Mouse (Mus musculus) lung, embryonic 14.5 days (tissue): ENCODE data around the gene Dmrtb1. TPM values are rescaled to one million over a fixed set of nuclear protein-coding genes. Genes with fewer than 3 reads are reported as not detected.

Source experiments
- ATAC-seq: fragments of 200-750 bp; cut with Nextera tagmentation; 2 replicates; pipeline ENCODE4 v1.8.0; 2017; ENCODE audit warnings: mild to moderate bottlenecking, moderate TSS enrichment, moderate library complexity; ENCODE audit not compliant: insufficient read depth
- DNase-seq: peaks from one replicate; pipeline ENCODE4 v3.0.0-alpha.2; 2015
- H3K27ac ChIP-seq: fragments of 300-500 bp; sonication (generic); 2 replicates; pipeline ENCODE4 v1.5.1; 2014; ENCODE audit warnings: low read depth, mild to moderate bottlenecking, moderate library complexity
- H3K27me3 ChIP-seq: fragments of 300-500 bp; sonication (generic); 2 replicates; pipeline ENCODE4 v1.6.1; 2014; ENCODE audit warnings: low read length, control low read depth; ENCODE audit not compliant: insufficient read depth
- H3K36me3 ChIP-seq: fragments of 300-500 bp; sonication (generic); 2 replicates; pipeline ENCODE4 v1.6.1; 2014; ENCODE audit warnings: control low read depth; ENCODE audit not compliant: insufficient read depth
- H3K4me1 ChIP-seq: fragments of 300-500 bp; sonication (generic); 2 replicates; pipeline ENCODE4 v1.6.1; 2014; ENCODE audit warnings: antibody characterized with exemption, control low read depth; ENCODE audit not compliant: insufficient read depth
- H3K4me2 ChIP-seq: fragments of 300-500 bp; sonication (generic); 2 replicates; pipeline ENCODE4 v1.6.1; 2014; ENCODE audit warnings: mild to moderate bottlenecking
- H3K4me3 ChIP-seq: fragments of 300-500 bp; sonication (generic); 2 replicates; pipeline ENCODE4 v1.5.1; 2014; ENCODE audit warnings: low read depth, low read length
- H3K9ac ChIP-seq: fragments of 300-500 bp; sonication (generic); 2 replicates; pipeline ENCODE4 v1.6.1; 2014
- H3K9me3 ChIP-seq: fragments of 300-500 bp; sonication (generic); 2 replicates; pipeline ENCODE4 v1.6.1; 2016; ENCODE audit warnings: low read depth, low read length, control low read depth
- CTCF ChIP-seq: IDR thresholded peaks from 2 replicates; pipeline ENCODE4 v1.5.1; 2016; ENCODE audit warnings: antibody characterized with exemption, low read depth
- WGBS: fragments of 180-500 bp; shearing (Covaris S2); extraction: QIAGEN DNeasy Blood & Tissue Kit; methylation state at CpG from one replicate; pipeline ENCODE4 v1.1.7; 2014; 5-methylcytosine and 5-hydroxymethylcytosine counted together
- microRNA-seq: library from miRNA; unstranded; fragments of <30 nt; microRNA quantifications from one replicate; pipeline ENCODE4, GENCODE M21; 2016; ENCODE audit warnings: borderline number of aligned reads
- polyA plus RNA-seq: library from polyadenylated mRNA; unstranded; fragments of >200 nt; fragmentation: Nextera tagmentation; extraction: Ambion mirVana; gene quantifications from 2 replicates; pipeline ENCODE4 v1.2.1, GENCODE M21; 2014

The Dmrtb1 gene
- polyA plus RNA-seq, 1 experiment from 2014 or later, result not detected

DNA sequence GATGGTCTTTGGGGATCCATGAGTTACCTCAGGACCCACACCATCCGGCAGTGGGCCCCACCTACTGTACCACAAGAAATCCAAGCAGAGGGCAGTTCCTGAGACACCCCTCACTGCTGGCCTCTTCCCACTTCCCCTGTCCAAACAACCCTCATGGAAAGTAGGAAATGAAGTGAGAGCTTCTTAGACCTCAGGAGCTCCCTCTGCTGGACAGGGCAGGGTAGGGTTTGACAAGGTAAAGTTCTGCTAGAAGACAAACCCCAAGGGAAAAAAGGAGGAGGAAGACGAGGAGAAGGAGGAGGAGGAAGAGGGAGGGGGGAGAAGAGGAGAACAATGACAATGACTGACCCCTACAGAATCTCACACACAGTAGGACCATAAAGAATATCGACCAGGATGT, 46.4 kb downstream of the Dmrtb1 start:
- Histone ChIP-seq H3K9ac (no peak overlapping the region), H3K9me3 (no peaks in the 10 kb centered on the region), H3K4me1 (no peaks in the 10 kb centered on the region), H3K4me3 (no peak overlapping the region), H3K27ac (no peak overlapping the region), H3K36me3 (no peaks in the 10 kb centered on the region), H3K4me2 (no peak overlapping the region), H3K27me3 (no peaks in the 10 kb centered on the region)
- peak; percentile 57 for DNase-seq
- TF ChIP-seq CTCF, result peak; percentile 66
- no peak for ATAC-seq
- WGBS, result 43% methylated on average over 3 of the region's 3 CpGs

DNA sequence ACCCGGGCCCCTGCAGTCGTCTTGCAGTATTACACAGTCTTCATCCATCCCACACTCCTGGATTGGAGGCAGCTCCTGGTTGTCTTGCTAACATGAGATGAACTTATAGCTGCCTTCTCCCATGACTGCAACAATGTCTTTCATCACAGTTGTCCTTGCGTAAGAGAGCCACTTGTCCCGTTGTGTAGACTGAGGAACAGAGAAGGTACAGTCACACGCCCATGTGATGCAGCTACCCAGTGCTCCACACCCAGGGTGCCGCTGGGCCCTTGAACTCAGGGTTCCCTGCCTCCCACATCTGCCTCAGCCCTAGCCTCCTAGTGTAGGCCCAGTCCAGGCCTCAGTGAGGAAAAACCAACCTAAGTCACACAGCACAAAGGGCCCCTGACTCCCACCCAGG, 47.9 kb downstream of the Dmrtb1 start:
- no peak overlapping the region for H3K9ac ChIP-seq
- H3K4me1 ChIP-seq, result no peaks in the 10 kb centered on the region
- no peak overlapping the region for H3K27ac ChIP-seq
- no peaks in the 10 kb centered on the region for H3K27me3 ChIP-seq
- no peak overlapping the region for H3K4me3 ChIP-seq
- H3K4me2 ChIP-seq, result no peak overlapping the region
- ATAC-seq, result no peak
- DNase-seq, result no peak
- no peak for TF ChIP-seq CTCF
- no peaks in the 10 kb centered on the region for H3K9me3 ChIP-seq
- no peaks in the 10 kb centered on the region for H3K36me3 ChIP-seq
- WGBS, result 71% methylated on average over 6 of the region's 6 CpGs

DNA sequence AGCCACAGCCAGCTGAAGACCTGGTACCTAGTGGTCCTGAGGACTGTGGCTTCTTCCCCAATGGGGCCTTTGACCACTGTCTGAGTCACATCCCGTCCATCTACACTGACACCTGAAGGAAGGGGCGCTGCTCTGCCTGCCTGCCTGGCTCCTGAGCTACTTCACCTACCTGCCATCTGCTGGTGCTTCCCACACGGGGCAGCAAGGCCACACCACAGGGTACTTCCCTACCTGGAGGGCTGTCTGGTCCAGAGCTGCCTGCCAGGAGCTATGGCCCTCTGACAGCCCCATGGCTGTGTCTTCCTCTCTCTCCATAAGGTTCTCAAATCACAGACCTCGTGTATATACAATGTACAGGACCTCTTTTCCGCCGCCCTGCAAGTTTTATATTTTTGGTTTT, 49.4 kb downstream of the Dmrtb1 start:
- H3K9me3 ChIP-seq, result no peaks in the 10 kb centered on the region
- H3K36me3 ChIP-seq, result no peaks in the 10 kb centered on the region
- H3K4me2 ChIP-seq, result no peak overlapping the region
- no peak overlapping the region for H3K4me3 ChIP-seq
- H3K27ac ChIP-seq, result no peak overlapping the region
- ATAC-seq (no peak), DNase-seq (no peak)
- no peak overlapping the region for H3K9ac ChIP-seq
- H3K4me1 ChIP-seq, result no peaks in the 10 kb centered on the region
- no peak for TF ChIP-seq CTCF
- 67% methylated on average over 6 of the region's 6 CpGs for WGBS
- no peaks in the 10 kb centered on the region for H3K27me3 ChIP-seq

DNA sequence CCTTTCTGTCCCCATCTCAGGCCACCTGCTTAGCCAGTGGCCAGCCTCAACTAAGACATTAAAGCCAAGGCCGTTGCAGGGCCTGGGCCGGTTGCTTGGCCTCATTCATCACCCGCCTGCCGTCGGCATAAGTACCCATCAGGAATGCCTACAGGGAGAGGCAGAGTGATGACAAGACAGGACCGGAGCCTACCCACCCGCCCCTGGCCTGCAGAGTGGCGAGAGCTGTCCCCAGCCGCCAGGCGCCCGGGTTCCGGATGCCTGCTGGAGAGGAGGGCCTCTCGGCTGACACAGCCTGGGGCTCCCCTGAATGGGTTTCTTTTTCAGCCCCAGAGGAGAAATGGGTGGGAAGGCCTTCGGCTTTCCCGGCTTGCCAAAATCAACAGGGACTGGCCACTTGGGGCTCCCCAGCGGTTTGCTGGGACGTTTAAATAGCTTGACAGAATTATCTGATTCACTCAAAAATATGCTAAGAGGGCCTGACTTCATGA, 55.1 kb downstream of the Dmrtb1 start:
- no peak overlapping the region for H3K27ac ChIP-seq
- WGBS, result 24% methylated on average over 17 of the region's 17 CpGs
- DNase-seq, result peak; percentile 17
- no peak overlapping the region for H3K4me2 ChIP-seq
- no peak overlapping the region for H3K9ac ChIP-seq
- no peaks in the 10 kb centered on the region for H3K36me3 ChIP-seq
- H3K27me3 ChIP-seq, result no peaks in the 10 kb centered on the region
- H3K4me3 ChIP-seq, result no peak overlapping the region
- no peak for ATAC-seq
- no peak for TF ChIP-seq CTCF
- no peaks in the 10 kb centered on the region for H3K9me3 ChIP-seq
- H3K4me1 ChIP-seq, result no peaks in the 10 kb centered on the region

DNA sequence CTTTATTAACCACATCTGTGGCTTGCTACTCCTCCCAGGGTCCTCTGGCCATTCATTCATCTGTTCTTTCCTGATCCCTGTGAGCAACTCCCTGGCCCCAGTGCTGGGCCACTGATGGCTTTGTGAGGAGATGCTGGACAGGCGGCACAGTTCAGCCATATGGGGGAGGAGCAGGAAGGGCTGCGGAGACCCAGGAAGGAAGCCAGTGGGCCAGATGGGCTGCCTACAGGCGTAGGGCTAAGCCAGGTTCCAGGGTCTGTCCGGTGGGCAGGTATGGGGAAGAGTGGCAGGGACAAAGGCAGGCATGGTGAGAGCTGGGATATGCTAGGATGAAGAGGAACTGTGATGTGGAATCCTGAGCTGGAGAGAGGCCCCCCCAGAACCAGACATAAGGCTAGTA, 55.8 kb downstream of the Dmrtb1 start:
- no peak overlapping the region for H3K4me3 ChIP-seq
- ATAC-seq, result no peak
- DNase-seq, result no peak
- no peaks in the 10 kb centered on the region for H3K27me3 ChIP-seq
- H3K9me3 ChIP-seq, result no peaks in the 10 kb centered on the region
- no peaks in the 10 kb centered on the region for H3K36me3 ChIP-seq
- H3K4me2 ChIP-seq, result no peak overlapping the region
- H3K9ac ChIP-seq, result no peak overlapping the region
- no peak overlapping the region for H3K27ac ChIP-seq
- no peak for TF ChIP-seq CTCF
- no peaks in the 10 kb centered on the region for H3K4me1 ChIP-seq
- 68% methylated on average over 4 of the region's 4 CpGs for WGBS

Small RNA genes within 50 kb of the gene (microRNA-seq; reads per million reads assigned to microRNA genes)
- not detected for gene Gm25123

Other genes with a start within 250 kb of the Dmrtb1 start
- gene Glis1, start 249.6 kb downstream of the Dmrtb1 start, polyA plus RNA-seq, result 2.9 and 3.0 TPM in 2 replicates
- 1.2 and 1.9 TPM in 2 replicates for gene Lrp8, start 118.0 kb upstream of the Dmrtb1 start, polyA plus RNA-seq
- gene Magoh, start 195.5 kb upstream of the Dmrtb1 start, polyA plus RNA-seq, result 219 and 232 TPM in 2 replicates
- gene 0610037L13Rik, start 205.6 kb upstream of the Dmrtb1 start, polyA plus RNA-seq, result 138 and 139 TPM in 2 replicates
- gene Cpt2, start 239.4 kb upstream of the Dmrtb1 start, polyA plus RNA-seq, result 38.6 and 40.2 TPM in 2 replicates